25 mouse cellular contexts compared by ENCODE assay signal in the genomic region with DNA sequence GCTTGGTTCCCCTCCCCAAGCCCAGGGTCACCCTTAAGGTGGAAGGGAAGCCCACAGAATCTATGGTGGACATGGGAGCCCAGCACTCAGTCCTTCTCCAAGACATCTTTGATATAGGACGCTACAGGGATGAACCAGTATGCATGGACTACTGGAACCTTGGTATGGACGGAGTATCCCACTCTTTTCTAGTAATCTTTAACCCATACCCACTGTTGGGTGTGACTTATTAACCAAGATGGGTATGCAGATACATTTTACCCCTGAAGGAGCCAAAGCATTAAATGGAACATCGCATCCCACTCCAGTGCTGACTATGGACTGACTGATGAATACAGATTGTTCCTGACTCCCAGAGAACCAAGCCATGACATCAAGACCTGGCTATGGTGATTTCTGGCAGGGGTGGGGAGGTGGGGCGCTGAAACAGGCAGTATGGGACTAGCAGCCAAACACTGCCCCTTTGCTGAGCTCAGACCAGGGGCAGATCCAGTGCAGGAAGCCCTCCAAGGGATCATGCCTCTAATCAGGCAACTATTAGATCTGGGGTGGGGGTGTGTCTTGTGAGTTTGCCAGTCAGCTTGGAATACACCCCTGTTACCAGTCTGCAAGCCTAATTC. TPM values are rescaled to one million over a fixed set of nuclear protein-coding genes. Genes with fewer than 3 reads are reported as not detected.
DNase-seq lines count a peak whose midpoint lies in the region; TF ChIP-seq lines count a peak whose summit lies in the region.
"Had no signal": no experiment of that assay in that cellular context is flagged by ENCODE, and none has a peak within 500 bp of the region (broad histone marks: within the 10 kb centered on the region; RNA-seq: fewer than 3 reads in every experiment).

No protein-coding gene starts in this region.

- no peak for TF ChIP-seq CTCF in gastrocnemius, adult 2 months (IDR thresholded peaks at IDR 0.05)

- peak; percentile 58 for DNase-seq in kidney, adult 11 months
- DNase-seq in kidney, postnatal 10 days = no peak
- peak; percentile 60 for DNase-seq in kidney, adult 9 months
- no peak for DNase-seq in kidney, postnatal 4 days
- DNase-seq in kidney, postnatal 14 days = peak; percentile 26
- no peak for DNase-seq in gastrocnemius, adult 2 months
- DNase-seq: adrenal gland, postnatal 10 days; adrenal gland, postnatal 36 days; B cell, adult 2 months; cerebellum, adult 18-20 months; cerebellum, adult 9-10 months; cerebellum, postnatal 14 days; gastrocnemius, postnatal 25 days; heart, adult 2 months; heart, postnatal 14 days had no signal

- H3K4me3 ChIP-seq in gastrocnemius, adult 2 months = no peak overlapping the region
- H3K4me3 ChIP-seq: forebrain, embryonic 10.5 days; forebrain, embryonic 13.5 days; heart, adult 2 months; heart, embryonic 10.5 days; heart, embryonic 13.5 days; hindbrain, embryonic 12.5 days; hindbrain, embryonic 15.5 days had no signal

- intact Hi-C loops in gastrocnemius, adult 2 months (cut with DNase I) = no loop called here

- H3K27ac ChIP-seq in gastrocnemius, adult 2 months = no peak overlapping the region
- H3K27ac ChIP-seq: forebrain, embryonic 10.5 days; forebrain, embryonic 13.5 days; heart, adult 2 months; heart, embryonic 10.5 days; heart, embryonic 13.5 days; hindbrain, embryonic 12.5 days; hindbrain, embryonic 15.5 days had no signal

RNA-seq across cellular contexts. Expression of a gene that starts 24.6 kb away (rescaled TPM):
- 1 to 10 TPM in 1 of 2 experiments, under 1 TPM in 1; 0.92 to 1.1 TPM for total RNA-seq in gastrocnemius, adult 2 months (2021)

RNA-seq across cellular contexts. Expression of a gene that starts 24.6 kb away (rescaled TPM):
- 10 to 100 TPM; 48.1 to 53.4 TPM for total RNA-seq in gastrocnemius, adult 2 months (2021)

RNA-seq across cellular contexts. Expression of a gene that starts 58.8 kb away (rescaled TPM):
- not detected for total RNA-seq in gastrocnemius, adult 2 months (2021)
- total RNA-seq: CH12.LX; gastrocnemius, adult 18-20 months; gastrocnemius, postnatal 25 days; heart, adult 2 months; heart, postnatal 14 days; hematopoietic stem cell, adult 5-6 weeks had no signal

RNA-seq across cellular contexts. Expression of a gene that starts 59.1 kb away (rescaled TPM):
- total RNA-seq in gastrocnemius, adult 2 months (2021) = not detected
- total RNA-seq: adrenal gland, adult 18-20 months; adrenal gland, postnatal 36 days; CH12.LX; gastrocnemius, adult 18-20 months; gastrocnemius, postnatal 25 days; heart, adult 2 months; heart, postnatal 14 days had no signal

Comparison
In these comparisons a context has a peak if more than half of its experiments do, and no peak if none do; other contexts are left out.
1. DNase-seq: peak in kidney, adult 11 months (single experiment), kidney, adult 9 months (single experiment) and kidney, postnatal 14 days (single experiment); none in kidney, postnatal 10 days (single experiment), kidney, postnatal 4 days (0 of 2) and gastrocnemius, adult 2 months (single experiment).